Mouse (Mus musculus): ENCODE results near the gene Figla. TPM values are rescaled to one million over a fixed set of nuclear protein-coding genes. Genes with fewer than 3 reads are reported as not detected.

Figla gene
- polyA plus RNA-seq, 1 experiment from 2014 or later, result not detected

- H3K9ac ChIP-seq (ENCODE audit: low read length), result no peak overlapping the region
- H3K27me3 ChIP-seq (ENCODE audit: control insufficient read depth, insufficient read depth, low read length), result no peaks in the 10 kb centered on the region
- WGBS, result 82% methylated on average over 6 of the region's 6 CpGs
- H3K36me3 ChIP-seq (ENCODE audit: control insufficient read depth, insufficient read depth, low read length), result no peaks in the 10 kb centered on the region
- ATAC-seq (ENCODE audit: low FRiP score, low TSS enrichment), result no peak
- H3K4me2 ChIP-seq (replicated peaks; ENCODE audit: low read depth), result no peak overlapping the region
- H3K9me3 ChIP-seq (ENCODE audit: control insufficient read depth, low read length), result no peaks in the 10 kb centered on the region
- no peak overlapping the region for H3K4me3 ChIP-seq (ENCODE audit: low read depth, low read length)
- no peaks in the 10 kb centered on the region for H3K4me1 ChIP-seq (replicated peaks; ENCODE audit: control insufficient read depth, insufficient read depth)
- H3K27ac ChIP-seq (replicated peaks), result no peak overlapping the region
- no peak for DNase-seq (ENCODE audit: low spot score)
- TF ChIP-seq EP300 (optimal IDR thresholded peaks at IDR 0.05) (no peak), CTCF (IDR thresholded peaks at IDR 0.05; ENCODE audit: low read depth) (no peak)
Observed at GRCm38 (mm10) chr6:86066727-86067126, 50.8 kb downstream of the Figla start.

- no peak for TF ChIP-seq CTCF (IDR thresholded peaks at IDR 0.05; ENCODE audit: low read depth)
- no peak for TF ChIP-seq EP300 (optimal IDR thresholded peaks at IDR 0.05)
Observed at GRCm38 (mm10) chr6:86067145-86067544, 51.2 kb downstream of the Figla start.

GRCm38 (mm10) chr6:86069009-86069408 lies 53.0 kb downstream of the Figla start:
- 64% methylated on average over 5 of the region's 5 CpGs for WGBS
- DNase-seq (ENCODE audit: low spot score) (no peak), ATAC-seq (ENCODE audit: low FRiP score, low TSS enrichment) (no peak)
- Histone ChIP-seq H3K27ac (replicated peaks) (no peak overlapping the region), H3K4me3 (ENCODE audit: low read depth, low read length) (no peak overlapping the region), H3K36me3 (ENCODE audit: control insufficient read depth, insufficient read depth, low read length) (no peaks in the 10 kb centered on the region), H3K27me3 (ENCODE audit: control insufficient read depth, insufficient read depth, low read length) (no peaks in the 10 kb centered on the region), H3K9me3 (ENCODE audit: control insufficient read depth, low read length) (no peaks in the 10 kb centered on the region), H3K9ac (ENCODE audit: low read length) (no peak overlapping the region), H3K4me1 (replicated peaks; ENCODE audit: control insufficient read depth, insufficient read depth) (no peaks in the 10 kb centered on the region), H3K4me2 (replicated peaks; ENCODE audit: low read depth) (no peak overlapping the region)
- TF ChIP-seq EP300 (optimal IDR thresholded peaks at IDR 0.05) (no peak), CTCF (IDR thresholded peaks at IDR 0.05; ENCODE audit: low read depth) (no peak)

More at GRCm38 (mm10) chr6:86067145-86067544, 51.2 kb downstream of the Figla start:
- H3K9me3 ChIP-seq (ENCODE audit: control insufficient read depth, low read length), result no peaks in the 10 kb centered on the region
- H3K4me2 ChIP-seq (replicated peaks; ENCODE audit: low read depth), result no peak overlapping the region
- no peak overlapping the region for H3K4me3 ChIP-seq (ENCODE audit: low read depth, low read length)
- no peak overlapping the region for H3K9ac ChIP-seq (ENCODE audit: low read length)
- no peaks in the 10 kb centered on the region for H3K27me3 ChIP-seq (ENCODE audit: control insufficient read depth, insufficient read depth, low read length)
- H3K4me1 ChIP-seq (replicated peaks; ENCODE audit: control insufficient read depth, insufficient read depth), result no peaks in the 10 kb centered on the region
- WGBS, result 56% methylated on average over 5 of the region's 5 CpGs
- no peaks in the 10 kb centered on the region for H3K36me3 ChIP-seq (ENCODE audit: control insufficient read depth, insufficient read depth, low read length)
- H3K27ac ChIP-seq (replicated peaks), result no peak overlapping the region
- DNase-seq (ENCODE audit: low spot score) (no peak), ATAC-seq (ENCODE audit: low FRiP score, low TSS enrichment) (no peak)

- Histone ChIP-seq H3K9me3 (ENCODE audit: control insufficient read depth, low read length) (no peaks in the 10 kb centered on the region), H3K4me1 (replicated peaks; ENCODE audit: control insufficient read depth, insufficient read depth) (no peaks in the 10 kb centered on the region), H3K9ac (ENCODE audit: low read length) (no peak overlapping the region), H3K4me2 (replicated peaks; ENCODE audit: low read depth) (no peak overlapping the region), H3K27me3 (ENCODE audit: control insufficient read depth, insufficient read depth, low read length) (no peaks in the 10 kb centered on the region), H3K36me3 (ENCODE audit: control insufficient read depth, insufficient read depth, low read length) (no peaks in the 10 kb centered on the region), H3K27ac (replicated peaks) (no peak overlapping the region), H3K4me3 (ENCODE audit: low read depth, low read length) (no peak overlapping the region)
- DNase-seq (ENCODE audit: low spot score) (no peak), ATAC-seq (ENCODE audit: low FRiP score, low TSS enrichment) (no peak)
- 72% methylated on average over 3 of the region's 3 CpGs for WGBS
- TF ChIP-seq EP300 (optimal IDR thresholded peaks at IDR 0.05) (no peak), CTCF (IDR thresholded peaks at IDR 0.05; ENCODE audit: low read depth) (no peak)
Observed at GRCm38 (mm10) chr6:86069856-86070255, 53.9 kb downstream of the Figla start.

- Histone ChIP-seq H3K27ac (replicated peaks) (no peak overlapping the region), H3K36me3 (ENCODE audit: control insufficient read depth, insufficient read depth, low read length) (no peaks in the 10 kb centered on the region), H3K4me3 (ENCODE audit: low read depth, low read length) (no peak overlapping the region), H3K9me3 (ENCODE audit: control insufficient read depth, low read length) (no peaks in the 10 kb centered on the region), H3K4me2 (replicated peaks; ENCODE audit: low read depth) (no peak overlapping the region), H3K27me3 (ENCODE audit: control insufficient read depth, insufficient read depth, low read length) (no peaks in the 10 kb centered on the region), H3K9ac (ENCODE audit: low read length) (no peak overlapping the region), H3K4me1 (replicated peaks; ENCODE audit: control insufficient read depth, insufficient read depth) (no peaks in the 10 kb centered on the region)
- 67% methylated on average over 7 of the region's 7 CpGs for WGBS
- TF ChIP-seq CTCF (IDR thresholded peaks at IDR 0.05; ENCODE audit: low read depth) (no peak), EP300 (optimal IDR thresholded peaks at IDR 0.05) (no peak)
- no peak for DNase-seq (ENCODE audit: low spot score)
- ATAC-seq (ENCODE audit: low FRiP score, low TSS enrichment), result no peak
Observed at GRCm38 (mm10) chr6:86070277-86070676, 54.3 kb downstream of the Figla start.

Other genes starting within 250 kb of the Figla start
- not detected in 2 replicates for gene Nat8f6, start 195.2 kb upstream of the Figla start, polyA plus RNA-seq (2015; fragmentation: Nextera tagmentation; extraction: Ambion mirVana)
- gene Nat8f5, start 195.2 kb upstream of the Figla start, polyA plus RNA-seq (2015; fragmentation: Nextera tagmentation; extraction: Ambion mirVana), result 0.25 and 0.30 TPM in 2 replicates
- gene Nat8, start 184.1 kb upstream of the Figla start, polyA plus RNA-seq (2015; fragmentation: Nextera tagmentation; extraction: Ambion mirVana), result 0.25 TPM in 1 of 2 replicates, not detected in the other
- not detected in 2 replicates for gene Nat8f2, start 147.0 kb upstream of the Figla start, polyA plus RNA-seq (2015; fragmentation: Nextera tagmentation; extraction: Ambion mirVana)
- 1.7 and 2.6 TPM in 2 replicates for gene Nat8f4, start 111.3 kb upstream of the Figla start, polyA plus RNA-seq (2015; fragmentation: Nextera tagmentation; extraction: Ambion mirVana)
- gene Tprkb, start 104.3 kb upstream of the Figla start, polyA plus RNA-seq (2015; fragmentation: Nextera tagmentation; extraction: Ambion mirVana), result 25.9 and 28.8 TPM in 2 replicates
- gene Nat8f1, start 100.5 kb upstream of the Figla start, polyA plus RNA-seq (2015; fragmentation: Nextera tagmentation; extraction: Ambion mirVana), result 5.7 and 6.2 TPM in 2 replicates
- 43.9 and 44.9 TPM in 2 replicates for gene Dusp11, start 54.5 kb upstream of the Figla start, polyA plus RNA-seq (2015; fragmentation: Nextera tagmentation; extraction: Ambion mirVana)
- 1.6 and 2.1 TPM in 2 replicates for gene Add2, start 12.5 kb downstream of the Figla start, polyA plus RNA-seq (2015; fragmentation: Nextera tagmentation; extraction: Ambion mirVana)
- 8.7 and 9.1 TPM in 2 replicates for gene Tgfa, start 179.1 kb downstream of the Figla start, polyA plus RNA-seq (2015; fragmentation: Nextera tagmentation; extraction: Ambion mirVana)

All from stomach, postnatal 0 days (tissue).